Mouse (Mus musculus) spleen, adult 2 months (tissue): ENCODE measurements around the gene Fyn.

Experiments
- CTCF ChIP-seq: fragments of 200-500 bp; IDR thresholded peaks from 2 replicates; pipeline ENCODE4 v1.5.1; 2011; ENCODE audit warnings: mild to moderate bottlenecking, inconsistent platforms; ENCODE audit not compliant: insufficient read depth, insufficient read length, insufficient replicate concordance; ENCODE audit errors: extremely low read depth
- POLR2A ChIP-seq: fragments of 200-500 bp; IDR thresholded peaks from 2 replicates; pipeline ENCODE4 v1.6.1; 2011; ENCODE audit warnings: low read depth, low read length, inconsistent platforms

DNA sequence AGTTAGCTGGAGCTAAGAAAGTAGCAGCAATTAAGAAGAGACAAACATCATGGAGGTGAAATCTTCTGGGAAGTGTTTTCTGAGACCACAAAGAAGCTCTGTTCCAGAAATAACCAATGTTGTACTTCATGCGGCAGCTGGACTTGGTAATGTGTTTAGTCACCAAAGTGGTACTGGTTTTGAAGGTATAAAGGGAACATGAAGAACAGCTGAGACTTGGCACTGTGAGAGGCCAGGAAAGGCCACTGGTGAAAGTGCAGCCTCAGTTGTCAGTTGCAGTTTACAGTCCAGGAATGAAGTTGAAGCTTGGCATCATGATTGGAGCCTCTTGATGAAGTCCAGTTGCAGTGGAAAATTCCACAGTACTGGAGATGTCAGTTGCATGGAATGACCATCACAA lies 237.8 kb downstream of the Fyn start:
- no peak for TF ChIP-seq POLR2A
- TF ChIP-seq CTCF = no peak
